Mouse (Mus musculus) neural tube, embryonic 14.5 days (tissue): ENCODE data around the gene Fhod1. TPM values are rescaled to one million over a fixed set of nuclear protein-coding genes. Genes with fewer than 3 reads are reported as not detected.
"Not testable (repeated sequence)": the region's sequence is repeated elsewhere in the genome, so short reads cannot be mapped to it uniquely, and the experiment has no call there.

Source experiments
- ATAC-seq: fragments of 200-750 bp; cut with Nextera tagmentation; 2 replicates; pipeline ENCODE4 v1.8.0; 2017; ENCODE audit warnings: low read depth, mild to moderate bottlenecking, moderate TSS enrichment, moderate library complexity
- H3K27ac ChIP-seq: fragments of 300-500 bp; sonication (generic); 2 replicates; pipeline ENCODE4 v1.5.1; 2014; ENCODE audit warnings: low read depth, mild to moderate bottlenecking, control low read depth, low read length, moderate library complexity, mixed read lengths
- H3K27me3 ChIP-seq: fragments of 300-500 bp; sonication (generic); 2 replicates; pipeline ENCODE4 v1.6.1; 2014; ENCODE audit warnings: low read length; ENCODE audit not compliant: control insufficient read depth, insufficient read depth
- H3K36me3 ChIP-seq: fragments of 300-500 bp; sonication (generic); 2 replicates; pipeline ENCODE4 v1.6.1; 2014; ENCODE audit warnings: low read length, mixed read lengths; ENCODE audit not compliant: control insufficient read depth, insufficient read depth
- H3K4me1 ChIP-seq: fragments of 300-500 bp; sonication (generic); 2 replicates; pipeline ENCODE4 v1.6.1; 2014; ENCODE audit warnings: low read length; ENCODE audit not compliant: control insufficient read depth, insufficient read depth
- H3K4me2 ChIP-seq: fragments of 300-500 bp; sonication (generic); 2 replicates; pipeline ENCODE4 v1.6.1; 2014; ENCODE audit warnings: mild to moderate bottlenecking, low read depth, low read length, control low read depth
- H3K4me3 ChIP-seq: fragments of 300-500 bp; sonication (generic); 2 replicates; pipeline ENCODE4 v1.5.1; 2014; ENCODE audit warnings: low read depth, low read length, control low read depth, mixed read lengths
- H3K9ac ChIP-seq: fragments of 300-500 bp; sonication (generic); replicated peaks from 2 replicates; pipeline ENCODE4 v1.6.1; 2014; ENCODE audit warnings: low read depth, mild to moderate bottlenecking, control low read depth, low read length, mixed read lengths
- H3K9me3 ChIP-seq: fragments of 300-500 bp; sonication (generic); 2 replicates; pipeline ENCODE4 v1.6.1; 2016; ENCODE audit warnings: low read length; ENCODE audit not compliant: control insufficient read depth
- WGBS: fragments of 180-500 bp; shearing (Covaris S2); extraction: QIAGEN DNeasy Blood & Tissue Kit; methylation state at CpG from one replicate; pipeline ENCODE4 v1.1.7; 2014; 5-methylcytosine and 5-hydroxymethylcytosine counted together
- polyA plus RNA-seq: library from polyadenylated mRNA; unstranded; fragments of >200 nt; fragmentation: Nextera tagmentation; extraction: Ambion mirVana; gene quantifications from 2 replicates; pipeline ENCODE4 v1.2.1, GENCODE M21; 2014

Fhod1 gene
- polyA plus RNA-seq, 1 experiment from 2014 or later = 0.88 TPM

DNA sequence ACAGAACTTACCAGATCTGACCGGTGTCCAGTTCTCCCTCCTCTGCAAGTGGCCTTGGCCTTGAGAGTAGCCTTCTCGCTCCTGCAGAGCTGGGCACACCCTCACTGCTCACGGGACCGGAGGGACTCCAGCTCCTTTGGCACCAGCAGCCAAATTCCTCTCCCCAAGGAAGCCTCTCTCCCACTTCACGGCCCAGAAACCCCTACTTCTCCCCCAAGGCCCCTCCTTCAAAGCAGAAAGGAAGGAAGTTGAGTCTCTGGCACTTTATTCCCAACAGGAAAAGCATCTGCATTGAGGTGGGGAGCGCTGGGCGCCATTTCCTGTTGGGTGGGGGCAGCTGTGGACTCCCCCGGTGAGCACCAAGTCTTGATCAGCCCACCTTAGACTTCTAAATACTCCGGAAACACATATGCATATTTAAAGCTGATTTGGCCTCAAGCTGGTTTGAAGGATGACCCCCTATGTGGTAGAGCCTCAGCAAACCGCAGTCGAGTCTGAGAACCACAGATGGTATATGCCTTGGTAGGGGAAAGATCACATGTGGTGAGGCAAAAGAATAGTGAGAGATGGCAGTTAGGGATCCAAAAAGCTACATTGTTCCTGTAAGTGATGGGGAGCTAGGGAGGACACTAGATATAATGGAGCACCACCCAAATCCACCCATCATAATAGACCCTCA, 51.7 kb downstream of the Fhod1 start, which contains the start of gene Exoc3l:
Exoc3l (minus strand) TSS at position 207 of the 679 bp plus-strand sequence.
- Histone ChIP-seq H3K27me3 (no peaks in the 10 kb centered on the region), H3K4me1 (peaks cover 11% of the 10 kb centered on the region), H3K9me3 (no peaks in the 10 kb centered on the region), H3K27ac (no peak within 1 kb of the TSS), H3K4me3 (no peak within 1 kb of the TSS; the same call in 1 of the 2 replicates), H3K4me2 (peak within 1 kb of the TSS; percentile 98), H3K9ac (no peak within 1 kb of the TSS), H3K36me3 (peaks cover 11% of the 10 kb centered on the region)
- 62% methylated on average over 11 of the region's 11 CpGs for WGBS
- ATAC-seq = no peak

DNA sequence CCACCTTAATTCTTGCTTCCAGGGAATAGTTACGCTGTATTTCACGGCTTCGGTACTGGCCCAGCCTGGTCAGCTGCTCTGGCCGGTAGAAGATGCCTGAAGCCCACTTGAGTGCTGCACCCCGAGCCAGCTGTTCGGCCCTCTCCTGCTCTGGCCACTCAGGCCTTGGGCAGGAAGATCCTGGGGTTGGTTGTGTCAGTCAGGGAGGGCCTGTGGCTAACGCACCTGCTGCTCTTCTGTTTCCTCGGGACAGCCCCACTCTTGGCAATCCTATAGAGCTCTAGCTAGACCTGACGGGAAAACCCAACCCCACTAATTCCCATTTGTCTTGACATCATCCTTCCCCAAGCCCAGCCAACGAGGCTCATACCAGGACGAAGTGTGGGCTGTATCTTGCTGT, 52.5 kb downstream of the Fhod1 start:
- Histone ChIP-seq H3K27me3 (no peaks in the 10 kb centered on the region), H3K4me2 (peak overlapping the region; percentile 27; the same call in 1 of the 2 replicates), H3K4me3 (no peak overlapping the region; the same call in 1 of the 2 replicates), H3K36me3 (peaks cover 7% of the 10 kb centered on the region), H3K9me3 (no peaks in the 10 kb centered on the region), H3K4me1 (peaks cover 17% of the 10 kb centered on the region), H3K9ac (no peak overlapping the region), H3K27ac (no peak overlapping the region)
- no peak for ATAC-seq
- WGBS = 80% methylated on average over 11 of the region's 11 CpGs

DNA sequence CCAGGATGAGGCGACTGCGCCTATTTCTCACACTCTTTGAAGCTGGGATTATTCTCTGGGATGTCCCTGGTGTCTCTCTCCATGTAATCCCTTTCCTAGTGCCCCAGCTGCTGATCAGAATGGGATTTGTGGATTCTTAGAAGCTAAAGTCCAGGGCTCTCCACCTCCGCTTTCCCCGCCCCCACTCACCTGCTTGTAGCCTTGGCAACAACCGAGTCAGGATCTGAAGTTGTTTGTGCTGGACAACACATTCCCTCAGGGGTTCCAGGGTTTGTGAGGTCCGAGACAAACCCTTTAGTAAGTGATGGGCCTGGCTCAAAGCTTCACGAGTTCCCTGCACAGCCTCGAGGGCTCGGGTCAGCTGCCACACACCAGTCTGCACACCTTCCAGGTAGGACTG, 53.0 kb downstream of the Fhod1 start:
- Histone ChIP-seq H3K36me3 (peaks cover 2% of the 10 kb centered on the region; the same call in 1 of the 2 replicates), H3K4me3 (no peak overlapping the region), H3K27ac (no peak overlapping the region), H3K4me1 (peaks cover 22% of the 10 kb centered on the region), H3K27me3 (no peaks in the 10 kb centered on the region), H3K9me3 (no peaks in the 10 kb centered on the region), H3K4me2 (peak overlapping the region; percentile 27; the same call in 1 of the 2 replicates), H3K9ac (no peak overlapping the region)
- no peak for ATAC-seq
- 76% methylated on average over 9 of the region's 9 CpGs for WGBS

DNA sequence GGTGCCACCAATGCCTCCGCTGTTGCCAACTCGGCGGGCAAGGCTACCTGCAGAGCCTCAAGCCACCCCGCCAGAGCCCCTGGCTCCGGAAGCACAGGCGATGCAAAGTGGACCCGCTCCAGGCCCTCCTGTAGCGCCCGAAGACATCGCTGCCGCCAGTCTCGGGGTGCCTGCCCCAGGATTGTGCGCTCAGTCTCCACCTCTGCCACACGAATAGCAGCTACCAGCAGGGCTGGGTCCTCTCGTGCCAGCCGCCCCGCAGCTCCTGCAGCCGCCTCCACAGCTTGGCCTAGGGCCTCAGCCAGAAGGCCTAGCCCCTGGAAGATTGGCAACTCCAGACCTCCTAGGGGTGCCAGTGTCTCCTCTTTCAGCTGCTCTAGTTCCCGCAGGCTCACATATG, 54.3 kb downstream of the Fhod1 start:
- H3K4me3 ChIP-seq = no peak overlapping the region
- no peak overlapping the region for H3K4me2 ChIP-seq
- peaks cover 17% of the 10 kb centered on the region for H3K4me1 ChIP-seq
- H3K9ac ChIP-seq = no peak overlapping the region
- 76% methylated on average over 19 of the region's 19 CpGs for WGBS
- H3K27ac ChIP-seq = no peak overlapping the region
- no peaks in the 10 kb centered on the region for H3K36me3 ChIP-seq
- no peaks in the 10 kb centered on the region for H3K27me3 ChIP-seq
- ATAC-seq = no peak
- no peaks in the 10 kb centered on the region for H3K9me3 ChIP-seq

DNA sequence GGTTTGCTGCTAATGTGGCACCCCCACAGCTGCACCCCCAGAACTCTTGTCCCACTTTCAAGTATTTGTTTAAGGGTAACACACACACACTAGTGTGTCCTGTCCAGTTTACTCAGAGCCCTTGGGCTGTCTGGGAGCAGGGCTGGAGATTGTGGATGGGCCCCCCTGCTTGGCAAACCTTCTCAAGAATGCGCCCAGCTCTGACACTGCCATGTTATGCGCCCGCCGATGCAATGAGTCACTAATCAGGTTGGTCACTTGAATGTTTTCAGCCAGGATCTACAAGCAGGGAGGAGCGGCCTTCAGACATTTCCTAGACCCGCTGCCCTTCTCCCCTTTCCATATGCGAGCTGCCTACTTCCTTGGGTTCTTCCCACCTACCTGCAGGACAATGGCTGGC, 55.3 kb downstream of the Fhod1 start:
- Histone ChIP-seq H3K9ac (no peak overlapping the region), H3K27me3 (no peaks in the 10 kb centered on the region), H3K4me1 (peaks cover 14% of the 10 kb centered on the region), H3K36me3 (no peaks in the 10 kb centered on the region), H3K4me2 (no peak overlapping the region), H3K4me3 (no peak overlapping the region), H3K9me3 (no peaks in the 10 kb centered on the region), H3K27ac (no peak overlapping the region)
- 88% methylated on average over 7 of the region's 7 CpGs for WGBS
- ATAC-seq = no peak

DNA sequence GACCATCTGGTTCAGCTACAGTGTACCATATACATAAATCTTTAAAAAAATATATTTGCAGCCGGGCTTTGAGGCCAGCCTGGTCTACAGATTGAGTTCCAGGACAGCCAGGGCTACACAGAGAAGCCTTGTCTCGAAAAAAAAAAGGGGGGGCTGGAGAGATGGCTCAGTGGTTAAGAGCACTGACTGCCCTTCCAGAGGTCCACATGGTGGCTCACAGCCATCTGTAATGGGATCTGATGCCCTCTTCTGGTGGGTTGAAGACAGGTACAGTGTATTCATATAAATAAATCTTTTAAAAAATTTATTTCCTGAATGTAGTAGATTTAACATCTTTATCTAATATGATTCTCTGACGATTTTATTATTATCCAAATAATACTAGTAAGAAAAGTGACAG, 56.0 kb downstream of the Fhod1 start:
- not testable (repeated sequence) for H3K9ac ChIP-seq, H3K4me3 ChIP-seq, ATAC-seq, H3K4me2 ChIP-seq, H3K27me3 ChIP-seq, H3K9me3 ChIP-seq, H3K36me3 ChIP-seq, H3K27ac ChIP-seq
- H3K4me1 ChIP-seq = peaks cover 21% of the 10 kb centered on the region
- WGBS = 75% methylated on average over 3 of the region's 3 CpGs

DNA sequence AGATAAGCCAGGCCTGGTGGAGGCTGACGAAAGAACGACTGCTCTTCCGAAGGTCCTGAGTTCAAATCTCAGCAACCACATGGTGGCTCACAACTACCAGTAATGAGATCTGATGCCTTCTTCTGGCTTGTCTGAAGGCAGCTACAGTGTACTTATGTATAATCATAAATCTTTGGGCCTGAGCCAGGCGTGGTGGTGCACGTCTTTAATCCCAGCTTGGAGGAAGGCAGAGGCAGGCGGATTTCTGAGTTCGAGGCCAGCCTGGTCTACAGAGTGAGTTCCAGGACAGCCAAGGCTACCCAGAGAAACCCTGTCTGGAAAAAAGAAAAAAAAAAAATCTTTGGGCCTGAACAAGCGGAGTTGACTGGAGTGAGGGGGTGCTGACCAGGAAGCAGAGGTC, 56.4 kb downstream of the Fhod1 start:
- H3K27me3 ChIP-seq, H3K9ac ChIP-seq, ATAC-seq, H3K4me3 ChIP-seq, H3K9me3 ChIP-seq, H3K36me3 ChIP-seq, H3K27ac ChIP-seq, H3K4me2 ChIP-seq: not testable (repeated sequence)
- 85% methylated on average over 8 of the region's 8 CpGs for WGBS
- peaks cover 23% of the 10 kb centered on the region for H3K4me1 ChIP-seq

DNA sequence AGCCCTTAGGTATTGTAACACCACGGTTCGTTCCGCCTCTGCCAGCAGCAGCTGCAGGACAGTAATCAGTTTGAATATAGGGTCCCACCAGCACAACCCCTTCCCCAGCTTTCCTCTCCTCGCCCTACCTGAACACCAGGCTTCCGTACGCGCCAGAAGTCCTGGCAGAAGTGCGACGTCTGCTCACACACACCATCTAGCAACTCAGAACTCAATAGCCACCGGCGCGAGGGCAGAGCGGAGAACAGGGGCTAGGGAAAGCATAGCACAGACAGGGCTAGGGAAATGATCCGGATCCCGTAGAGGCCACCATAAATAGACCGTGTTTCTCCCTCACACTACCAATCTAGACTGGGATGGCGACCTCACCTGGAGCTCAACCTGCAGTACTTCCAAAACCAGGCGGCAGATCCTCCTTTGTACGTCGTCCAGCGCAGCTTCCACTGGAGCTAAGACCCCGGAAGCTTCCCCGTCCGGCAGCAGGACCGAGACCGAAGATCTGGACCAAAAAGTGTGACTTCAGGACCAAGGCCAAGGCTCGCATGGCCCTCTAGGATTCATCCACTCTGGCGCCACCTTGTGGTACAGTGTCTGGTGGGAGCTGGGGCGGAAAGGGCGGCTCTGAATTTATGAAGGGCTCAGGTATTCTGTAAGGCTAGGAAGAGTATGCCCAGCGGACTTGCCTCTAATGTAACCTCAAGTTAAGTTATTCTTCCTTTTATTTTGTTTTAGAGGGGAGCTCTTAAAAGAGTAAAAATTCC, 57.0 kb downstream of the Fhod1 start:
- H3K27ac ChIP-seq = no peak overlapping the region
- no peak overlapping the region for H3K9ac ChIP-seq

More for the DNA sequence above, 57.0 kb downstream of the Fhod1 start:
- Histone ChIP-seq H3K36me3 (no peaks in the 10 kb centered on the region), H3K4me3 (peak overlapping the region; percentile 38; the same call in 1 of the 2 replicates), H3K27me3 (no peaks in the 10 kb centered on the region), H3K4me2 (peak overlapping the region; percentile 78), H3K4me1 (peaks cover 23% of the 10 kb centered on the region), H3K9me3 (no peaks in the 10 kb centered on the region)
- ATAC-seq = no peak
- WGBS = 7% methylated on average over 31 of the region's 31 CpGs
